Mouse (Mus musculus): ENCODE data around the gene Pdgfa.

Gene Pdgfa

GRCm38 (mm10) chr5:138997171-138997788, at the start of gene Pdgfa:
TSS of gene Pdgfa (minus strand) at chr5:138997370.
- DNase-seq (ENCODE audit: low read depth, low spot score), result peak; percentile 81

- DNase-seq (ENCODE audit: low read depth, low spot score), result no peak
These were observed 49.5 kb upstream of the Pdgfa start for GRCm38 (mm10) chr5:139046636-139047035.

DNA sequence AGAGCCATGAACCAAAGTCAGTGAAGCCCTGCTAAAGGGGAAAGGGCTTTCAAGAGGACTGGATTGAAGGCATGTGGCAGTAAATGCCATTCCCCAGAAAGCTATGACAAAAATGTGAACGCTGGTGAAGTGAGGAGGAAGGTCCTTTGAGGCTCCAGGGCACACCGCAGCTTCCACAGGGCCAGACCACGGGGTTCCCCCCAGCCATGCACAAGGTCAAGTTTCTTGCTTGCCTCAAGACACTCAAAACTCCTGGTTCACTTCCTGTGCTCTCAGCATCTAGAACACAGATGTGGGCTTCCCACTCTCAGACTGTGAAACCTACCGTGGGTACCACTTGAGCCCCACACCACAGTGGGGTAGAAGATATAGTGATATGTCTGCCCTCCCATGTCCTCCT, 46.4 kb upstream of the Pdgfa start:
- DNase-seq (ENCODE audit: low read depth, low spot score), result no peak

DNA sequence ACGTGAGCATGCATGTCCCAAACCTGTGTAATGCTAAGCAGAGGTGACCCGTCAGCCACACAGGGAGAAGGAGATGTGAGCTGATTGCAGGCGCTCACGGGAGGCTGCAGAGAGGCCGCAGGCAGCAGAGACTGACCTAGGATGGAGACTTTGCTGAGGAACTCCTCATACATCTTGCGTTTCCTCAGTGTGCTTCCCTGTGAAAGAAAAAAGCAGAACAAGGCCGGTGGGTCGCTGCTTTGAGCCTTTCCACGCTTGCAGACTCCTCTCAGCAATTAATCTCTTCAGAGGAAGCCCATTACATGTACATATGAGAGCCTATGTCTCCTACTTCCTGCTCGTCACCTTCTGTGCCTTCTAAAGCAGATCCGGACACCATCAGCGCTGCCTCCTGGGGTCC, 45.1 kb upstream of the Pdgfa start:
- no peak for DNase-seq (ENCODE audit: low read depth, low spot score)

DNA sequence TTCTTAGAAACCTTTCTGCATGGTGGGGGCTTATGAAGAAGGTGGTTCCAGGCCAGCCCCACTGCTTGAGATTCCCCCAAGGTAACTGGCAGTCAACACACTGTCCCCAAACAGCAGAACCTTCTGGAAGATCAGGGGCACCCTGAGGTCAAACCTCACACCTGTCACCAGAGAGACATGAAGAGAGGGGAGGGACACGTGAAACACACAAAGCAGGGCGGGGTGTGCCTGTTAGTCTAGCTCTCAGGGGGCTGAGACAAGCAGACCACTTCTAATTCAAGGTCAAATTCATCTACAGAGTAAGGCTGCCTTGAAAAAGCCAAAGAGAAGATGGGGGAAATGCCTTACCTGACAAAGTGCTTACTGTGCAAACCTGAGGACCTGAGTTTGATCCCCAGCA, 38.0 kb upstream of the Pdgfa start:
- DNase-seq (ENCODE audit: low read depth, low spot score), result peak; percentile 66

- DNase-seq (ENCODE audit: low read depth, low spot score), result no peak
These were observed 37.6 kb upstream of the Pdgfa start for GRCm38 (mm10) chr5:139034746-139035145.

DNA sequence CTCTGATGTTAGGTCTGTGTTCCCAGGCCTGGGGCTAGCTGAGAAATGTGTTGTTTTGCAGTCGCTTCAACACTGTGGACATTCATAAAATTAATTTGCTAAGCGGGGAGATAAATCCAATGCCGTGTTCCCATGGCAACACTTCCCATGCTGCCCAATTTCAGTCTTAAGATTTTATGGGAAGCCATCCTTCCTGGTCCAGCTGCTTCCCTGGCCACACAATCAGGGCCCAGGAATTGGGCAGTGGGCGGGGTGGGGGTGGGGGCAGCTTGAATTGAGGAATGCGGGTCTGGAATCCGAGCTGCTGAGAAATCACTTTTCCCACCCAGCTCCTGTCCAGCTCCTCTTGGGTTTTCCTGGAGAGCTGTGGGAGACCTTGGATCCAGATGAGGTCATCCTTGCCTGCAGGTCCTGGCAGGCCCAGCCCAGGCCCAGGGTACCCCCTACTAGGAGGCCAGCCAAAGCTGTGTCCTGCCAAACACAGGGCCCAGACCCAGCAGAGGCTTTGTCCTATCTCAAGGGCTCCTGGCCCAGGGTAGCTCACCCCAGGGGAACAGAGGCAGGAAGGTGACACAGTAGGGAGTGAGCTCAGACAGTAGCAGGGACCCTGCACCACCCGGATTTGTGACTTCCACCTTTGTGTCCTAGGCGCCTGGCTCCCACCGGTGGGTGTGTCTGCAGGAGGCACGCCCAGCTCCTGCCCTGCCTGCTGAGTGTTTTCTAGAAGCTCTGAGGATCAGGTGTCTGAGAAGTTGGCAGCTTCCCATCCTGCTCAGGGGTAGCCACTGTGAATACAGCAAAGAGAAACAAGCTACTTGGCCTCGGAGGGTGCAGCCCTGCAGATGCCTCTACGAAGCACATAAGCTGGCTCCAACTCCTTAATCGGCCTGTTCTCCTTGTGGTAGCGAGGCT, 36.5 kb upstream of the Pdgfa start:
- peak; percentile 75 for DNase-seq (ENCODE audit: low read depth, low spot score)

- no peak for DNase-seq (ENCODE audit: low read depth, low spot score)
These were observed 30.4 kb upstream of the Pdgfa start for GRCm38 (mm10) chr5:139027603-139028002.

- DNase-seq (ENCODE audit: low read depth, low spot score), result no peak
These were observed 27.4 kb upstream of the Pdgfa start for GRCm38 (mm10) chr5:139024351-139025105.

DNA sequence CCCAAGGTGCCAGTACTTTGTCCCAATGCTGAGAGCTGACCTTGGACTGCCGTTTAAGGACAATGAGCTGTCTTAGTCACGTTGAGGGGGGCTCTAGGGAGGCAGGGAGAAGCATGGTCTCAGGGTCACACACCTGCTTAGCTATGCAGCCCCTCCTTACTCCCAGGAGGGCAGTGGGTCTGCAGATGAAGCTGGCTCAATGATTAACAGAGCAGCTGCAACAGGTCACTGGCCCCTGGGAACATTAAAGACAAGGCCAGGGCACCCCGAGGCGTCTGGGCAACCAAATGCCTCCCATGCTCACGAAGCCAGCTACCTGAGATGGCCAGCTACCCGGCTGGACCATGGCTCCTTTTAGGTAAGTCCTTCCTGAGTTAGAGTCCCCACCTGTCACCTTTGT, 23.4 kb upstream of the Pdgfa start:
- no peak for DNase-seq (ENCODE audit: low read depth, low spot score)

DNA sequence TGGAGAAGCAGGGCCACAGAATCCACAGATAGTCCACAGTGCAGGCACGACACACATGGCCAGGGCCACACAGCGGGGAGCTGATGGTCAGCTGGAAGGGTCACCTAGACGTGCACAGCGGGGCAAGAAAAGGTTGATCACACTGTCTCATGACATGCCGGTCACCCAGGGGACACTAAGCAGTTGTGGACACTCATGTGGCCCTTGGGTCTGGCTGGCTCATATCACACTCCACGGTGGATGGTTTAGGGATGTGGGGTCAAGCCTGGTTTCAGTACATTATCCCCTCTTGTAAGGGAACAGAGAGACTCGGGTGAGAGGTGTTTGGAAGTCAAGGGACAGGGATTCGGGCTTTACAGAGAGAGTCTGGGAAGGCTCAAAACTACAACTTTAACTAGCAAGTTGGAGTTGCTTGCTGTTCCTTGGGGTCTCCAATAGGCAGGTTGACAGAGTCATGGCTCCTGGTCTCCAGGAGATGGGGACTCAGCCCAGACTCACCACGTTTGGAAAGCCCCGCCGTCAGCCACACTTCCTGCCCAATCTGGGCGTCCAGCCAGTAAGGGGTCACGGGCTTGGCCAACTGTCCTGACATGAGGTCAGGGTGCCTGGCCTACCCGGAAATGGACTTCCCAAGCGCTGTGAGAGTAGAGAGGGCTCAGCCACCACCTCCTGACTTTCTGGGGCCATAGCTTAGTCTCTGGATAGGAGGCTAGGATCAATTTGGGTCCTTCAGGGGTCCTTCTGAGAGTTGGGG, 20.4 kb upstream of the Pdgfa start:
- no peak for DNase-seq (ENCODE audit: low read depth, low spot score)

GRCm38 (mm10) chr5:139015097-139015496, 17.9 kb upstream of the Pdgfa start:
- DNase-seq (ENCODE audit: low read depth, low spot score), result no peak

GRCm38 (mm10) chr5:139010649-139011048, 13.5 kb upstream of the Pdgfa start:
- no peak for DNase-seq (ENCODE audit: low read depth, low spot score)

- DNase-seq (ENCODE audit: low read depth, low spot score), result peak; percentile 27
These were observed 10.1 kb upstream of the Pdgfa start for GRCm38 (mm10) chr5:139007141-139007775.

DNA sequence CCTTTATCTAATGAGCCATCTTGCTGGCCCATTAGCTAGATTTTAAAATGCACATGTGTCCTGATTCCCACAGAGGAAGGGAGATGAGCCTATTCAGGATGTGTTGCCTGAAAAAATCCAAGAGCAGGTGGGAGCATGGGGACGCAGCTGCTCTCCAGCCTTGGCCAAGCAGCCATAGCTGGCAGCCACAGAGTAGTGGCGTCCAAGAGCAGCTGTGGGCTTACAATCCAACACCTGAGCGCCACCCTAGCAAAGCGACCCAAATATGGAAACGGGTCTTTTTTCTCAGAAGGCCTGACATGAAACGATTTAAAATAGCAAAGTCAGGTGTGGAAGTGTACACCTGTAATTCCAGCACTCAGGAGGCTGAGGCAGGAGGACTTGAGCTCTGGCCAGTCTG, 7.4 kb upstream of the Pdgfa start:
- no peak for DNase-seq (ENCODE audit: low read depth, low spot score)

DNA sequence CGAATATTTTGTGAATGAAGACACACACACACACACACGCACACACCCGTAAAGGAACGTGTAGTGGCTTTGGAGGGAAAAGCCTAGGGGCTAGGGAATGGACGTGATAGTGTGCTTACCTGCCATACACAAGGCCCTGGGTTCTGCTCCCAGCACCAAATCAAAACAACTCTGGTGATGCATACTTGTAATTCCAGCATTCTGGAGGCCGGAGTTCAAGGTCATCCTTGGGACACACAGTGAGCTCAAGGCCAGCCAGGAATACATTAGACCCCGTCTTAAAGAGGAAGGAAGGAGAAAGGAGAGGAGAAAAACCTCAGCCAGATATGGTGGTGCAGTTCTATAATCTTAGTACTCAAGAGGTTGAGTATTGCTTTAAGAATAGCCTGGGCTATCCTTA, 2.5 kb upstream of the Pdgfa start:
- DNase-seq (ENCODE audit: low read depth, low spot score), result peak; percentile 66

DNA sequence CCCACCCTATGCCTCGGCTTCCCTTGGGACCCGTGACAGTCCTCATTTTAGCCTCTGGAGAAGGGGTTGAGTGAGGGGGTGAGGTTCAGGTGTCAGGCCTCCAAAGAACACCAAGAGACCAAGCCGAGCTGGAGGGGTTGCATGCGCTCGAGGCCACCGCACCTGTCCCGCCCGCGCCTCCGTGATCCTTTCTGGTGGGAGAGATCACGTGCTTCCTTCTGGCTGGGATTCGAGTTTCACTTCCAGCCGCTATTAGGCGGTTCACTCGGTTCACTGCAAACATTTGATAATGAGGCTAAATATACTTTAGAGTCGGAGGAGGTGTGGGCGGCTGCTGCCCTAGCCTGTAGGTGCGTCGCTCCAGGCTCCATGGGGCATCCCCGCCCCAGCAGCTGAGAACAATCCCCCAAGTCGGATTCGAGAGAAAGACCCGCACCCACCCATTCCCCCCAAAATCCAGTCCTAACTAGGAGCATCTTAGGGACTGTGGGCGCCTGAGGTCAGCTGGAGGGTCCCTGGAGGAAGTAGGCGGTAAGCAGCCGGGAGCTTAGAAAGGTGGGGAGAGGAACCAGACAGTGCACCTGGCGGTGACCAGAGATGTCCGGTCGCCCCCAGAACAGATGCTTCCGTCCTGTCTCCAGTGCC, 888 bp upstream of the Pdgfa start:
- peak; percentile 60 for DNase-seq (ENCODE audit: low read depth, low spot score)

GRCm38 (mm10) chr5:138996322-138997073, 672 bp downstream of the Pdgfa start:
- DNase-seq (ENCODE audit: low read depth, low spot score), result peak; percentile 96

GRCm38 (mm10) chr5:138995721-138996311, 1.4 kb downstream of the Pdgfa start:
- peak; percentile 78 for DNase-seq (ENCODE audit: low read depth, low spot score)
